Mouse (Mus musculus): ENCODE measurements around the gene Rnh1.

Rnh1 gene

GRCm38 (mm10) chr7:141172116-141173006 is at the start of gene Rnh1:
Gene Rnh1, minus strand, starts transcription at chr7:141172857.
- CTCF ChIA-PET, result interaction anchor here (0.8 kb wide), 1 partner anchor 731 kb away, joined by 3 read pairs; no protein-coding TSS in a partner anchor

DNA sequence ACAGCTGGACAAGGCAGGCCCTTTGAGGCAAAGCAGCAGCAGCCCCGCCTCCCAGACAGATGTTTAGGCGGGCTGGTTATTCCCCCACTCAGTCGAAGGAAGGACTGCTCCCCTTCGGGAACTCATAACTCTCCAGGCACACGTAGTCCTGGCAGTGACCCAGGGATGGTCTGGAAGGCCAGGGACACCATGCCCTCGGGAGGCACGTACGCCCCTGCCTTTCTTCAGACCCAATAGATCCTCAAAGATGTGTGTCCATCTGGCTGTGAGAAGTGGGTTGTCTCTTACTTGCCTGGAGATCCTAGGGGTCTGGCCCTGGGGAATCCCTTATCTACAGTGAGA is 49.4 kb upstream of the Rnh1 start:
- CTCF ChIA-PET, result no interaction called here

- CTCF ChIA-PET, result no interaction called here
These were observed 48.8 kb upstream of the Rnh1 start for GRCm38 (mm10) chr7:141221249-141222125.

DNA sequence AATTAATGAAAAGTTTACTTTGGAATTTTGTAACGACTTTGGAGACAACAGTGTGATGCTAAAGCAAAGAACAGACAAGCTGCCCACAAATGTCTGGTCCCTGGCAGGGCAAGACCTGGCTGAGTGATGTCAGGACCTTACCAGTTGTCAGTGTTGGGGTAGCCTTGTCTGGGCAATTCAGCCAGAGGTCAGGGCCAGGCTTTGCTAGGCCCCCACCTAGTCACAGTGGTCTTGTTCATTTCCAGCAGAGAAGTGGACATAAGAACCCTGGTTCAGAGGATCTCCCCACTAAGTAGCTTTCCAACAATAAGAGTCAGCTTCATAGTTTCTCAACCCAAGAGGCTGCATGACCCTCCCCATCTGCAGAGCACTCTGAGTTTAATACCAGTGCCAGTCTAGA is 47.7 kb upstream of the Rnh1 start:
- CTCF ChIA-PET, result interaction anchor here (0.7 kb wide), 1 partner anchor 1170 kb away, joined by 4 read pairs; no protein-coding TSS in a partner anchor

DNA sequence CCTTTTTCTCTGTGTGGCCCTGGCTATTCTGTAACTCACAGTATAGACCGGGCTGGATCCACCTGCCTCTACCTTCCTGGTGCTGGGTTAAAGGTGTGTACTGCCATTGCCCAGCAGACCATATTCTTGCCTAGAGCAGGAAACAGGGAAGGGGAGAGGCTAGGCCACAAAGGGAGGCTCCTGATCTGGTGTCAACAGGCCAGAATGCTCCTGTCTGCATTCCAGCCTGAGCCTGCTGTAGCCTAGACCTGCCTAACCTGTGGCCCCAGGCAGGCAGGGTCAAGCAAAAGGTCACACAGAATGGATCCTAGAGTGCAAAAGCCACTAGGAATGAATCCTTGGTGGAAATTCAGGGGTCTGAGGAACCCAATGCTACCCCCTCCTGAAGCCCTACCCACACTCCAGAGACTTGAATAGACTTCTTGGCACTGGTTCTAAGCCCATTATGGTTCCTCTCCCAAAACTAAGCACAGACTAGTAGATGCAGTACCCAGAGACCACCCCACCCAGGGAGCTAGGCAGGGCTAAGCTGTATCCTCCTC is 47.0 kb upstream of the Rnh1 start:
- CTCF ChIA-PET, result no interaction called here

GRCm38 (mm10) chr7:141218557-141219133 is 46.0 kb upstream of the Rnh1 start:
- CTCF ChIA-PET, result no interaction called here

GRCm38 (mm10) chr7:141218141-141218540 is 45.5 kb upstream of the Rnh1 start:
- CTCF ChIA-PET, result no interaction called here

DNA sequence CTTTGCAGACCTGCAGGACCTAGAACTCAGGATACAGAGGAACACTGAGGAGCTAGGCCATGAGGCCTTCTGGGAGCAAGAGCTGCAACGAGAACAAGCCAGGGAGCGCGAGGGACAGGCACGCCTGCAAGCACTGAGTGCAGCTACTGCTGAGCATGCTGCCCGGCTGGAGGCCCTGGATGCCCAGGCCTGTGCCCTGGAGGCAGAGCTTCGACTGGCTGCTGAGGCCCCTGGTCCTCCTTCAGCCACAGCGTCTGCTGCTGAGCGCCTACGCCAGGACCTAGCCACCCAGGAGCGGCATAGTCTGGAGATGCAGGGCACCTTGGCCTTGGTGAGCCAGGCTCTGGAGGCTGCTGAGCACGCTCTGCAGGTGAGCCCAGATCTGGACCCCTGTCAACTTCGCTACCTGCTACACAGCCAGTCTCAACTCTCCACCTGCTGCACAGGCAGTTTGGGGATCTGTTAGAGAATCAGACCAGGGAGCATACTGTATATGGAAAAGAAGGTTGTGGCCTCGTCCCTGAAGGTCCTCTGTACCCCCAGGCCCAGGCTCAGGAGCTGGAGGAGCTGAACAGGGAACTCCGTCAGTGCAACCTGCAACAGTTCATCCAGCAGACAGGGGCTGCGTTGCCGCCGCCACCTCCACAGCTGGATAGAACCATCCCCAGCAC is 44.8 kb upstream of the Rnh1 start:
- CTCF ChIA-PET, result no interaction called here

- CTCF ChIA-PET, result no interaction called here
These were observed 44.2 kb upstream of the Rnh1 start for GRCm38 (mm10) chr7:141216894-141217293.

DNA sequence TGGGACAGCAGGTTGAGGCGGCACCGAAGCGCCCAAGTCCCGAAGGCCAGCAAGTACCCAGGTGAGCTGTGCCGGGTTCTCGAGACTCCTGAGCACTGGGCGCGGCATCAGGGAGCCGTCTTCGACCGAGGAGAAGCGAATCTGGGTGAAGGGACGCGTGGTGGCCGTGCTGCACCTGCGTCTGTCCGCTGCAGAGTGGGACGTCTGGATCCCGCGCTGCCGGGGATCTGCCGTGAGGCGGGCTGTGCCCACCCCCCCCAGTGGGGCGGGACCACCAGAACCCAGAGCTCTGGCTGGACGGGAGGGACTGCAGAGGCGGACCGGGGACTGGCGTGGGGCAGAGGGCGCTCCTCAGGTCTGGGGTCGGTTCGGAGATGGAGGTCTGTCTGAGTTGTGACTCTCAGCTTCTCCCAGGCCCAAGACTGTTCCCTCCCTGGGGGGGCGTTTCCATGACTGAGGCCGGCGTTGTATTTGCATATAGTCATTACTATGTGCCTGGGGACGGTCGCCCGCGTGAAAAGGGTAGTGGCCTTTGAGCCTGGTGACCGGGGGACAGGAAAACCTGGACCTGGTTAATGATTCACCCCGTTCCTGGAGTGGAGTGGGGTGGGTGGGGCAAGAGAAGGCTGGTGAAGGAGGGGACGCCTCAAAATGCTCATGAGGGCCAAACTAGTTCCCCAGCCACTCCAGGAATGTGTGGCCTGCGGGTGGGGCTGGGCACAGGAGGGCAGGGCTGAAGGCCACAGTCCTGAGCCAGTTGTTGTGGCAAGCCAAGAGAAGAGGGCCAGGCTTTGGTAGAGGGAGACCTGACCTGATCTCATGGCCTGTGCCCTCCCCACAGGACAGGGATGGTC is 43.5 kb upstream of the Rnh1 start:
- CTCF ChIA-PET, result interaction anchor here (0.6 kb wide), 1 partner anchor 1247 kb away, joined by 3 read pairs; no protein-coding TSS in a partner anchor

DNA sequence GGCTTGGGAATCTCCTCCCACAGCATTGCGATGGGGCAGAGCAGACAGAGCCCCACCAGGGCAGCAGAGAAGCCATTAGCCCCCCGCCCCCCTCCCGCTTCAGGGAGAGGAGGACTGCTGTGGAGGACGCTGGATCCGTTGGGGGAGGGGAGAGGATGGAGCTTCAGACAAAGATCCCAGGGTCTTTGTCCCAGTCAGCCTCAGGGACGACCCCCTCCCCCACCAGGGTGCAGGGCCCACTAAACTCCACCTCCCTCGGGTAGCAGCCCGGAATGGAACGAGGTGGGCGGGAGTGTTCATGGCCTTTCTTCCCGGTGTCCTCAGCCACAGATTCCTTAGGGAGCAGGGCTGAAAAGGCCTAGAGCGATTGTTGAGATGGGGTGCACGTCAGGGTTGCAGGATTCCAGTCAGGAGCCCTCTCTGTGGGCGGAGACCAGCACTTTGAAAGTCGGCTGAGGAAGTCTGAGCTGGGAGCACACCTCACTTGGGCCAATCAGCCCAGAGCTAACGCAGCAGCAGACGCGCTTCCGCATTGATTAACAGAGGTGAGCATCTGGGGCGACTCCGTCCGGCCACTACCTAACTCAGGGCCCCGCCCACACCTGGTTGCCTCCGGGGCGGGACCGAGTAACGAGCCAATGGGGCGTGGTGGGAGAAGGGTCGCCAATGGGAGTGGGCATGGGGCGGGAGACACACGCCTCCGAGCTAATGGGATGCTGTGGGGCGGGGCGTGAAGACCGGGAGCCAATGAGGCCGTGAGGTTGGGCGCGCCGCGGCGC is 42.6 kb upstream of the Rnh1 start, which contains the start of gene Rassf7:
TSS of gene Rassf7 (plus strand) at position 760 of the 779 bp plus-strand sequence.
- CTCF ChIA-PET, result interaction anchor here (0.5 to 0.7 kb wide), 3 partner anchors 40 to 1247 kb away, joined by 3 to 10 read pairs (median 4); no protein-coding TSS in a partner anchor

DNA sequence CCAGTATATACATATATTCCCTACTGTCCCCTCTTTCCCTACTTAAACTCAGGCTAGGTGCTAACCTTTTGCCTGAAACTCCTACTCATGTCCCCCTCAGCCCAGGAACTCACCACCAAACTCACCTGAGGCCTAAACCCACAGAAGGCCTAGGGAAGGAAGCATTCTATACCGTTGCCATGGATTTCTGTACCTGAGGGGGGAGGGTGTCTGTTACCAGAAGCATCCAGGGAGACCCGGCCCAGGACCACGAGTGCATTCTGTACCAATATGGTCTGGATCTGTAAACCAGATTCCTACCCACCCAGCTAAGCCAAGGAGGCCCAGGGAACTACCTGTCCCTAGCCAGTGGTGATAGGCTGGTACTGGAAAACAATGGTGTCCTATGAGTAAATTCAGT is 41.7 kb upstream of the Rnh1 start:
- CTCF ChIA-PET, result interaction anchor here (0.7 kb wide), 1 partner anchor 1022 kb away, joined by 10 read pairs; no protein-coding TSS in a partner anchor

- CTCF ChIA-PET, result no interaction called here
These were observed 41.1 kb upstream of the Rnh1 start, which contains the start of gene Lmntd2 for GRCm38 (mm10) chr7:141213605-141214235. Gene Lmntd2, minus strand, starts transcription at chr7:141214080.

DNA sequence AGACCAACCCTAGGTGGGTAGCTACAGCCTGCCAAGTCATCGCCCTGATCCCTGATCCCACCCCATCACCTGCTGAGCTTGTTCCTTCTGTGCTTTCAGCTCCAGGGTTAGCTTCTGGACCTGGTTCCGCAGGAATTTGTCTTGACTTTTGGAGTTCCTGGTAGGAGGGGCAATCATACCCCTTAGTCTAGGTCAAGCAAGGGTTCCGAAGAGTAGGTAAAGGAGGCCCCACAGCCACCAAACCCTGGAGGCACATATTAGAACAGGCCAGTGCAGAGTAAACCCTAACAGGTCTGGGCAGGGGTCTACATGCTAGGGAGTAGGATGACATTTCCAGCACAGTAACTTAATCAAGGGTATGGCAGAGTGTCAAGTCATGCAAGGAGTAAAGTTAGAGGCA is 40.5 kb upstream of the Rnh1 start:
- CTCF ChIA-PET, result no interaction called here

- CTCF ChIA-PET, result no interaction called here
These were observed 38.0 kb upstream of the Rnh1 start for GRCm38 (mm10) chr7:141210606-141211131.

- CTCF ChIA-PET, result no interaction called here
These were observed 37.5 kb upstream of the Rnh1 start for GRCm38 (mm10) chr7:141210137-141210536.

DNA sequence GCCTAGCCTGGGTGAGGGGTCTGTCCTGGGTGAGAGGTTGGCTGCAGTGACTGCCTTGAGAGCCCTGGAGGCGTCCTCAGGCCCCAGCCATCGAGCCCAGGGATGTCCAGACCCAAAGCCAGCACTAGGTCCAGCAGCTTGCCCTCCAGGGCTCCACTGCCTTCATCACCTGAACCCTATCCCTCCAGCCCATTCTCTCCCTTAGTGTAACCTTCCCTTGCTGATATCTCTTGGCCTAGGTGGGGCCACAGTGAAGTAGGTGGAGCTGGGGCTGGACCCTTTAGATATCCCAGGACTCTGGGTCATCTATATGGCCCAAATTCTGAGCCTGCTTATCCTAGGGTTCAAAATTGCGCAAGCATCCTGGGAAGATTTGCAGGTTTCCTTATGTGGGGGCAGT is 36.9 kb upstream of the Rnh1 start:
- CTCF ChIA-PET, result no interaction called here

DNA sequence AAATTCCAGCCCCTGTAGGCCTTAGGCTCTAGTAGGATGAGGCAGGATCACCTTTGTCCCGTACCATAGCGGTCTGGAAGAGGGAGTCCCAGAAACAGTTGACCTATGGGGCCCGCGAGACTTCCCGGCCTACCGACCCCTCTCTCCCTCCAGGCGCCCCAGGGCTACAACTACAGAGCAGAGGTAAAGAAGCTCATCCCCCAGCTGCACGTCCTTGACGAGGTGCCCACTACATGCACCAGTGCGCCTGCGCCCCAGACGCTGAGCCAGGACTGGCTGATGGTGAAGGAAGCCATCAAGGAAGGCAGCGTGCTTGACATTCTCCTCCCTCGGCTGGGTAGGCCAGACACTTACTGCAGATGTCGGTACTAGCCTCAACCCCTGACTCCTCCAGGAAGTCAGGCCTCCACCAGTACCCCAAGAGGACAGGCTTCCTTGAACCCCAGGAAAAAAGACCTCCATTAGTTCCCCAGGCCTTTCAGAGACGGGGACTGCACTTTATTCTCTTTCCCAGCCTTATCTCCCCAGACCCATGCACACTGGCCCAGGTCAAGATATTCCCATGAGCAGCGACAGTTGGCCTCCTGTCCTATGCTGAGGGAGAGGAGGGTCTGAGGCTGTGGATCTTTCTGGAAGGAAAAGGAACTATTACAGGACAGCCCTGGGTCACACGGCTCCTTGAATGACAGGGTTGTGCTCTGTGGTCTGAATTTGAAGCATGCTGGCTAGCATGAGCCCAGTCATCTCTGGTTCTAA is 33.7 kb upstream of the Rnh1 start:
- CTCF ChIA-PET, result no interaction called here

Measured in spleen, embryonic (tissue).